Mouse (Mus musculus): ENCODE measurements around the gene Tsen2. TPM values are rescaled to one million over a fixed set of nuclear protein-coding genes. Genes with fewer than 3 reads are reported as not detected.
A peak's percentile ranks its signal among the peaks of the same experiment; 100 is the strongest.

Gene Tsen2
- polyA plus RNA-seq, 1 experiment from 2014 or later = 35.0 TPM

DNA sequence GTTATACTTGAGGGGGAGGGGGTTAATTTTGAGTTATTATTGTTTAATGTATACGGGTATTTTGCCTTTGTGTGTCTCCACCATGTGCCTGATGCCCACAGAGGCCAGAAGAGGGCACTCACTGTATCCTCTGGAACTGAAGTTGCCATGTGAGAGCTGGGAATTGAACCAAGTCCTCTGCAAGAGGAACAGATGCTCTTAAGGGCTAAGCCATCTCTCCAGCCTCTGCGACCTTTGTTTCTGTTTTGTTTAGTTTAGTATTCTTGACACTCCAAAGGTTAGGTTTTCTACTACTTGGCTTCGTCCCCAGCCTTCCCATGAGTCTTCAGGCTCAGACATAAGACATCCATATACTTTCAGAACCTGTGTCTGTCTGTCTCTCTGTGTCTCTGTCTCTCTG, 39.7 kb downstream of the Tsen2 start:
- no peak overlapping the region for H3K9ac ChIP-seq
- H3K27ac ChIP-seq = no peak overlapping the region
- H3K4me2 ChIP-seq = no peak overlapping the region
- ATAC-seq = no peak
- no peaks in the 10 kb centered on the region for H3K9me3 ChIP-seq (replicated peaks)
- 71% methylated on average over 3 of the region's 3 CpGs for WGBS
- H3K4me3 ChIP-seq = no peak overlapping the region
- H3K27me3 ChIP-seq = no peaks in the 10 kb centered on the region
- no peaks in the 10 kb centered on the region for H3K4me1 ChIP-seq
- H3K36me3 ChIP-seq (ENCODE audit: poor library complexity, severe bottlenecking) = peaks cover 24% of the 10 kb centered on the region

DNA sequence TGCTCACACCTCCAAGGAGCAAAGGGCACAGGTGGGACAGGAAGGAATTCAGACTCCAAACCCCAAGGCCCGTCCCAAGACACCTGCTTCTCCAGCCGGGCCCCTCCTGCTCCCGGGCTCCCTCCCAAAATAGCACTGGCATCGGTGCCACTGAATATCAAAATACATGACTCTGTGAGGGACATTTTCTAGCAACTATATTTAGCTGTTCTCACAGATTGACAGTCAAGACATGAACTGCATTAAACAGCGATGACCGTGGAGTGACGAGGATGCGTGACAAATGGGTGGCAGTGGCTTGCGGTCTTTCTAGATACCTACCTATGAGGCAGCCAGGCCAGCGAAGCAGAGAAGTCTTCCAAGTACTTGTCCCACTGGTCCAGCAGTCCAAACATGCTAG, 41.9 kb downstream of the Tsen2 start:
- ATAC-seq = no peak
- 90% methylated on average over 10 of the region's 10 CpGs for WGBS
- peaks cover 6% of the 10 kb centered on the region; the same call in 1 of the 2 replicates for H3K36me3 ChIP-seq (ENCODE audit: poor library complexity, severe bottlenecking)

DNA sequence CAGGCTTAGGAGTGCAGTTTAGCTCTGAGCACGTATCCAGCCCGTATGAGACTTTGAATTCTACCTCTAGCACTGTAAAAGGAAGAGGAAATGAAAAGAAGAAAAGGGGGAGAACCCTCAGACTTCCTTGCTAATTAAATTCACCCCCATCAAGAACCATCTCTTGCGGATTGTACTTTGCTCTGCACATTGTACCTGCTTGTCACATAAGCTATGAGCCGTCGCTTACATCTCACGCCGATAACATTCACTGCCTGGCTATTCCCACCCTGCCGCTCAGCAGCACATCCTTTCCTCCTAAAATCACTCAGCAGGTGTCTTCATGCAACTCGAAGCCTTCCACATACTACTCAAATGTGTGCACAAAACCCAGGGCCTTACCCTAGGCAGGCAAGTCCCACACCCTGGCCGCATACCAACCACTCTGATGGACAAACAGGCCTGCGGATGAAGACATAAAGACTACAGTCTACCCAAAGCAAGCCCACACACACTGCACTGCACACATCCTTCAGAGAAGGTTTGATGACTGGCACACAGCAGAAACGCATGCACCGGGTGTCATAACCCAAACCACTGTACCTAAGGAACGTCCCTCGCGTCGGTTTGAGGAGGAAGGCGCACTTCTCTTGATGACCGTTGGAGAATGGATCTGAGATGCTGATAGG, 47.4 kb downstream of the Tsen2 start:
- no peak for ATAC-seq
- 90% methylated on average over 19 of the region's 19 CpGs for WGBS
- no peaks in the 10 kb centered on the region for H3K9me3 ChIP-seq (replicated peaks)
- H3K27ac ChIP-seq = no peak overlapping the region
- no peaks in the 10 kb centered on the region for H3K36me3 ChIP-seq (ENCODE audit: poor library complexity, severe bottlenecking)
- no peak overlapping the region for H3K4me2 ChIP-seq
- H3K4me1 ChIP-seq = no peaks in the 10 kb centered on the region
- no peaks in the 10 kb centered on the region for H3K27me3 ChIP-seq
- no peak overlapping the region for H3K9ac ChIP-seq
- H3K4me3 ChIP-seq = no peak overlapping the region

More for the DNA sequence above, 41.9 kb downstream of the Tsen2 start:
- H3K4me3 ChIP-seq = no peak overlapping the region
- no peak overlapping the region for H3K9ac ChIP-seq
- no peak overlapping the region for H3K4me2 ChIP-seq
- no peaks in the 10 kb centered on the region for H3K4me1 ChIP-seq
- no peaks in the 10 kb centered on the region for H3K9me3 ChIP-seq (replicated peaks)
- no peak overlapping the region for H3K27ac ChIP-seq
- H3K27me3 ChIP-seq = no peaks in the 10 kb centered on the region

GRCm38 (mm10) chr6:115592458-115592857, 48.0 kb downstream of the Tsen2 start, which contains the start of gene Mkrn2os:
Mkrn2os (minus strand) TSS chr6:115592576.
- no peak for ATAC-seq
- WGBS = 69% methylated on average over 5 of the region's 5 CpGs

GRCm38 (mm10) chr6:115593252-115593651, 48.8 kb downstream of the Tsen2 start:
- Histone ChIP-seq H3K4me1 (no peaks in the 10 kb centered on the region), H3K4me3 (no peak overlapping the region), H3K36me3 (ENCODE audit: poor library complexity, severe bottlenecking) (no peaks in the 10 kb centered on the region), H3K27ac (no peak overlapping the region), H3K27me3 (no peaks in the 10 kb centered on the region), H3K9me3 (replicated peaks) (no peaks in the 10 kb centered on the region), H3K9ac (no peak overlapping the region), H3K4me2 (no peak overlapping the region)
- WGBS = 83% methylated on average over 4 of the region's 4 CpGs
- no peak for ATAC-seq

More at GRCm38 (mm10) chr6:115592458-115592857, 48.0 kb downstream of the Tsen2 start, which contains the start of gene Mkrn2os:
- no peak within 1 kb of the TSS for H3K9ac ChIP-seq
- H3K27me3 ChIP-seq = no peaks in the 10 kb centered on the region
- no peak within 1 kb of the TSS for H3K4me2 ChIP-seq
- no peaks in the 10 kb centered on the region for H3K9me3 ChIP-seq (replicated peaks)
- no peaks in the 10 kb centered on the region for H3K36me3 ChIP-seq (ENCODE audit: poor library complexity, severe bottlenecking)
- no peaks in the 10 kb centered on the region for H3K4me1 ChIP-seq
- H3K4me3 ChIP-seq = no peak within 1 kb of the TSS
- H3K27ac ChIP-seq = no peak within 1 kb of the TSS

GRCm38 (mm10) chr6:115594463-115594862, 50.0 kb downstream of the Tsen2 start:
- ATAC-seq = no peak
- Histone ChIP-seq H3K4me2 (no peak overlapping the region), H3K27me3 (no peaks in the 10 kb centered on the region), H3K9me3 (replicated peaks) (no peaks in the 10 kb centered on the region), H3K9ac (no peak overlapping the region), H3K27ac (no peak overlapping the region), H3K36me3 (ENCODE audit: poor library complexity, severe bottlenecking) (no peaks in the 10 kb centered on the region), H3K4me3 (no peak overlapping the region), H3K4me1 (no peaks in the 10 kb centered on the region)
- WGBS = 75% methylated on average over 3 of the region's 3 CpGs

DNA sequence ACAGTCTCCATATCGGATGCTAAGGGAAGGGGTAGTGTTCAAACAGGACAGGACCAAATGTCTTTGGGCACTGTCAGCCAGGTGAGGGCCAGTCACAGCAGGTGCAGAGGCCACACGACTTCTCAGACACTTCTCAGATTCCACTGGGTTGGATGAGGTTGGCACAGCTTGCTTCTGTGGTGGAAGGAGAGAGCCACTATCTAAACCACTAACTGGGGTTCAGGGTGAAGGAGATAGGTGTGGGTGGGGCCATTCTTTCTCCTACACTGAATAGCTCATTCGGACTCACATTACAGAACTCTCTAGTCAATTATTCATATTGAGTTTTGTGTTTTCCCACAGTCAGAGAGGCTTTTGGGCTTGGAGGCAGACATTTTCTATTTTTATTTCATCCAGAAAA, 51.2 kb downstream of the Tsen2 start:
- Histone ChIP-seq H3K4me2 (no peak overlapping the region), H3K4me3 (no peak overlapping the region)

DNA sequence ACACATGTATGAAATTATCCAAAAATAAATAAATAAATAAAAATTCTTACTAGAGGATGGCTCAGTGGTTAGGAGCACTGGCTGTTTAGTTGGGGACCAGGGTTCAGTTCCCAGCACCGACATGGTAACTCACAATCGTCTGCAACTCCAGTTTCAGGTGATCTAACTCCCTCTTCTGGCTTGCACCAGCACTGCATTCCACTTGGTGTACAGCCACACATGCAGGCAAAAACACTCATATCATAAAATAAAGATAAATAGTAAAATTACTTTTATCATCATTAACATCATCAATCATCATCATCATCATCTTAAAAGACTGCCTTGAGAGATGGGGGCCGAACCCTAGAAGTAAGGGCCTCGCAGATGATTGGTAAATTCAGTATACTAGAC, 56.9 kb downstream of the Tsen2 start:
- no peaks in the 10 kb centered on the region for H3K36me3 ChIP-seq (ENCODE audit: poor library complexity, severe bottlenecking)
- no peak overlapping the region for H3K9ac ChIP-seq
- ATAC-seq = peak; percentile 25; the same call in 1 of the 2 replicates
- H3K27me3 ChIP-seq = no peaks in the 10 kb centered on the region
- peak overlapping the region; percentile 77 for H3K4me2 ChIP-seq
- H3K27ac ChIP-seq = no peak overlapping the region
- no peaks in the 10 kb centered on the region for H3K9me3 ChIP-seq (replicated peaks)
- H3K4me3 ChIP-seq = peak overlapping the region; percentile 82
- 64% methylated on average over 4 of the region's 4 CpGs for WGBS
- peaks cover 11% of the 10 kb centered on the region for H3K4me1 ChIP-seq

More for the DNA sequence above, 51.2 kb downstream of the Tsen2 start:
- no peaks in the 10 kb centered on the region for H3K36me3 ChIP-seq (ENCODE audit: poor library complexity, severe bottlenecking)
- no peaks in the 10 kb centered on the region for H3K27me3 ChIP-seq
- H3K9ac ChIP-seq = no peak overlapping the region
- H3K4me1 ChIP-seq = no peaks in the 10 kb centered on the region
- H3K27ac ChIP-seq = no peak overlapping the region
- WGBS = 65% methylated on average over 3 of the region's 3 CpGs
- H3K9me3 ChIP-seq (replicated peaks) = no peaks in the 10 kb centered on the region
- no peak for ATAC-seq

DNA sequence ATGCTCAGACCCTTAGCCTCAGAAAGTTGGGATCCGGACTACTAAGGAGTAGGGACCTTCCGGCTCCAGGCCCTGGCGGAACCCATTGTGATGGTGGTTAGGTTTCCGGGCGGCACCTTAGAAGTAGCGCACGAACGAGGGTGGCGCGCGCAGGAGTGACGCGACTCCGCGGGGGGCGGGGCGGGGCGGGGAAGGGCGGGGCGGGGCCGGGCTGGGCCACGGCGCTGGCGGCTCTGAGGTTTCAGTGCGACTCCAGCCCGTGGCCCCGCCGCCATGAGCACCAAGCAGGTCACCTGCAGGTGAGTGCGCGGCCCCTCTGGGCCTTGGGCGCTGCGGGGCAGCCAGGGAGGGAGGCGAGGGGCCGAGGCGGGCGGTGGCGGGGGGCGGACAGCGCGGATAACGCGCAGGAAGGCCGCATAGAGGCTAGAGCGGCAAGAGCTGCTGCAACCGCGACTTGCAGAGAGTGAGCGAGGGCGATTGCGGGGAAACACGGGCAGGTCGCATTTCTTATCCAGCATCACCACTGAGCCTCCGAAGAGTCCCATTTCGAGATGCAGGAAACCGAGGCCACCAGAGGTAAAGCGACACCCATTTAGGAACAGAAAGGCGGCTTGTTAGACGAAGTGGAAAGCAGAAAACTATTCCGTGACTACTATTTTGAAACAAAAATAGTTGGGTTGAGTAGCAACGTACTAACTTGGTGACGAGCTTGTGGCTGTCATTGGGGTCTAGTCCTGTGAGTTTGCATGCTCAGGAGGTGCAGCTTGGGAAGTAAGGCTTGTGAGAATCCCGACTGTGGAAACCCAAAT, 57.5 kb downstream of the Tsen2 start, which contains the start of gene Mkrn2:
Mkrn2 (plus strand) TSS at position 188 of the 809 bp plus-strand sequence.
- H3K9me3 ChIP-seq (replicated peaks) = no peaks in the 10 kb centered on the region
- peaks cover 11% of the 10 kb centered on the region for H3K4me1 ChIP-seq
- WGBS = under 1% methylated on average over 49 of the region's 61 CpGs
- H3K36me3 ChIP-seq (ENCODE audit: poor library complexity, severe bottlenecking) = no peaks in the 10 kb centered on the region
- ATAC-seq = peak; percentile 96
- peak within 1 kb of the TSS; percentile 86 for H3K9ac ChIP-seq
- H3K27me3 ChIP-seq = no peaks in the 10 kb centered on the region
- H3K4me3 ChIP-seq = peak within 1 kb of the TSS; percentile 82
- peak within 1 kb of the TSS; percentile 69 for H3K27ac ChIP-seq
- peak within 1 kb of the TSS; percentile 77 for H3K4me2 ChIP-seq

DNA sequence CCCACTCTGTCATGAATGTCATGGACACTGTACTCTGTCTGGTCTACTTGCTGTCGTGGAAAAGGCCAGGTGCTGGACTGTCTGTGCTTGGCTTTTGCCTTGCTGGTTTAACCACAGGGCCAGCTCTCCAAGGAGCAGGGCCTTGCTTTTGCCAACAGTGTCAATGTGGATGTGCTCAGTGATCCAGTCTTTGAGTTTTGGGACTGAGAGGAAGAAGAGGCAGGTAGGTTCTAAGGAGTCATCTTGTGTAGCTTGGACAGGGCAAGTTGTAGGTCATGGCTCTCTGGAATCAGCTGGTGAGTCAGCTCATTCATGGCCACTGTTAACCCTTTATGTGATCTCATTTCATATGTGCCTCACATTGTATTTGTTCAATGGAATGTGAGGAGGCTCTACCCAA, 62.0 kb downstream of the Tsen2 start:
- Histone ChIP-seq H3K4me3 (no peak overlapping the region), H3K9ac (no peak overlapping the region), H3K9me3 (replicated peaks) (no peaks in the 10 kb centered on the region), H3K4me1 (peaks cover 11% of the 10 kb centered on the region), H3K27ac (no peak overlapping the region), H3K27me3 (no peaks in the 10 kb centered on the region), H3K36me3 (ENCODE audit: poor library complexity, severe bottlenecking) (peaks cover 21% of the 10 kb centered on the region), H3K4me2 (no peak overlapping the region)
- WGBS = 85% methylated on average over 1 of the region's 1 CpGs
- no peak for ATAC-seq

DNA sequence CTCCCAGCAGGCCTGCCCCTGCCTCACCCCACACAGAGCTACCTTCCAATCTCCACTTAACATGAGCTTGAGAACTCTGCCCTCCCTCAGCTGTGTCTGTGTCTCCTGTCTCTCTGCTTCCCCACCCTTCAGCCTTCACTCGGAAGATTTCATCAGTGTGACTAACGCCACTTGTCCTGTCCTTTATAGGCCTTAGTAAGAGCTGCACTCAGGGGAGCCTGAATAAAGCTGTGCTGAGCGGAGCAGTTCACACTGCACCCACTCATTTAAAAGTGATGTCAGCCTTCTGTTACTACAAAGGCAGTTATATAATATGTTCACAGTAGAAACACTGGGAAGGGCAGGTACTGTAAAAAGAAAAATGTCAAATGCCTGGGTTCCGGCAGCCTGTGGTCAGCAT, 63.0 kb downstream of the Tsen2 start:
- WGBS = 76% methylated on average over 4 of the region's 4 CpGs
- Histone ChIP-seq H3K9me3 (replicated peaks) (no peaks in the 10 kb centered on the region), H3K36me3 (ENCODE audit: poor library complexity, severe bottlenecking) (peaks cover 31% of the 10 kb centered on the region), H3K9ac (peak overlapping the region; percentile 35; the same call in 1 of the 2 replicates), H3K27ac (no peak overlapping the region), H3K27me3 (no peaks in the 10 kb centered on the region), H3K4me3 (no peak overlapping the region), H3K4me1 (peaks cover 10% of the 10 kb centered on the region), H3K4me2 (no peak overlapping the region)
- no peak for ATAC-seq

DNA sequence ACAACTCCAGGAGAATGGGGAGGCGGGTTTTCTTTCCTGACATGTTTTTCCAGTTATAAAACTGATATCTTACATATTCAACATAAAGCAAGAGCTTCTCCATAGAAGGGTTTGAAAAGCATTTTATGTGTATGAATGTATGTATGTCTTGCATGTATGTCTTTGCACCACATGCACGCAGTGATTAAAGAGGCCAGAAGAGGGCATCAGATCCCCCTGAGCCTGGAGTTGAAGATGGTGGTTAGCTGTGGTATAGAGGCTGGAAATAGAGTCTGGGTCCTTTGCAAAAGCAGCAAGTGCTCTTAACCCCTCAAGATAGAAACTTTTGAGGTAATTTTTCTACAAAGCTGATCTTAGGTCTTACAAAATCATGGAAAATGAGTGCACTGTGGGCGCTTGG, 64.7 kb downstream of the Tsen2 start:
- no peaks in the 10 kb centered on the region for H3K27me3 ChIP-seq
- no peak overlapping the region for H3K4me2 ChIP-seq
- no peaks in the 10 kb centered on the region for H3K9me3 ChIP-seq (replicated peaks)
- no peak overlapping the region for H3K27ac ChIP-seq
- no peak overlapping the region for H3K9ac ChIP-seq
- WGBS = 68% methylated on average over 3 of the region's 3 CpGs
- H3K4me1 ChIP-seq = no peaks in the 10 kb centered on the region
- no peak for ATAC-seq
- peaks cover 47% of the 10 kb centered on the region for H3K36me3 ChIP-seq (ENCODE audit: poor library complexity, severe bottlenecking)
- no peak overlapping the region for H3K4me3 ChIP-seq
